Mouse (Mus musculus): Measurements from ENCODE around the gene Lck.
"Not testable (repeated sequence)": the region's sequence is repeated elsewhere in the genome, so short reads cannot be mapped to it uniquely, and the experiment has no call there.

Gene Lck

DNA sequence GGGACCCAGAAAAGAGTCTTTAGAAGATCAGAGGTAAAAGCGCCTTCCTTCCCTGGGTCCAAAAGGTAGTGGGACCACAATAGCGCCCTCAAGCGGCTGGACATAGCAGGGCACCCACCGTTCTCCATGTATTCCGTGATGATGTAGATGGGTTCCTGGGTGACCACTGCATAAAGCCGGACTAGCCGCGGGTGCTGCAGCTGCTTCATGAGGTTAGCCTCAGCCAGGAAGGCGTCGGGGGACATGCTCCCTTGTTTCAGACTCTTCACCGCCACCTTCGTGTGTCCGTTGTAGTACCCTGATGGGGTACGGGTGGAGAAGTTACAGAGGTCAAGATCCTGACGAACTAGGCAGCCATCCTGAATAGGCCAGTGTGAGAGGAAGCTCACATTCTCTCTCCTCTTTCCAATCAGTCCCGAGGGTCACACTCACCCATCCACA, 18.0 kb downstream of the Lck start:
- peak; percentile 70 for DNase-seq (ENCODE audit: low spot score)

DNA sequence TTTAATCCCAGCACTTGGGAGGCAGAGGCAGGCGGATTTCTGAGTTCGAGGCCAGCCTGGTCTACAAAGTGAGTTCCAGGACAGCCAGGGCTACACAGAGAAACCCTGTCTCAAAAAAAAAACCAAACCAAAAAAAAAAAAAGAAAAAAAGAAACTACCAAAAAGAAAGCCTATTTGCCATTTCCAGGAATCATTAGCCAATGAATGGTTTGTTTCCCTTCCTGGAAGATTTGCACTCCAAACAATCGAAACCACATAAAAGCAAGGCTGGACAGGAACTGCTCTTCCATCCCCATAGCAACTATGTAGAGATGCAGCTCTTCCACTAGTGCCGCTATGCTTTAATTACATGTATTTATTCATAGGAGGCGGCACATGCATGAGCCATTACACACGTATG, 18.9 kb downstream of the Lck start:
- DNase-seq (ENCODE audit: low spot score), result not testable (repeated sequence)

DNA sequence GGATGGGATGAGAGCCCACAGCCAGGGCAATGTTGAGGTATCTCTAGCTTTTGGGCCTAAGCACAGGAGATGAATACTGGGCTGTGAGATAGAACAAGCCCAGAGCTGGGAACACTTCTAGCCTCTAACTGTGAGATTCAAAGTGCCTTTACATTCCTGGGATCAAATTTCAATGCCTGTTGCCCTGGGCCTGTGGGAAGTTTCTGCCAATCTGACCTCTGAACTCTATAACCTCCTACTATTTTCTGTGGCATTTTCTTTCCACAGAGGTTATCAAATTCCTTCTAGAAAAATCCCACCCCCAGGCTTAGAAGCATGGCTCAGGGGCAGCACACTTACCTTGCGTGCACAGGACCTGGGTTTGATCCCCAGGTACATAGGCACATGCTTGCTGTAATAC, 23.1 kb downstream of the Lck start:
- no peak for DNase-seq (ENCODE audit: low spot score)

DNA sequence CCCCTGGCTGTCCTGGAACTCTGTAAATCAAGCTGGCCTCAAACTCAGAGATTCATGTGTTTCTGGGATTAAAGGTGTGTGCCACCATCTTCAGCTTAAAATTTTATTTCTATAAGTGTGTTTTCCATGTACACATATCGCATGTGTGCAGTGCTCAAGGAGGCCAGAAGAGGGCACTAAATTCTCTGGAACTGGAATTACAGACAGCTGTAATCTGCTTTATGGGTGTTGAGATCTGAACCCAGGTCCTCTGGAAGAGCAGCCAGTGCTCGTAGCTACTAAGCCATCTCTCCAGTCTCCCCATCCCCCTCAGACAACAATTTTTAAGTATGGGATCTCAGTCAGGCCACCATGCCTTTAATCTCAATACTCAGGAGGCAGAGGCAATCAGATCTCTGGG, 24.1 kb downstream of the Lck start:
- peak; percentile 49 for DNase-seq (ENCODE audit: low spot score)

DNA sequence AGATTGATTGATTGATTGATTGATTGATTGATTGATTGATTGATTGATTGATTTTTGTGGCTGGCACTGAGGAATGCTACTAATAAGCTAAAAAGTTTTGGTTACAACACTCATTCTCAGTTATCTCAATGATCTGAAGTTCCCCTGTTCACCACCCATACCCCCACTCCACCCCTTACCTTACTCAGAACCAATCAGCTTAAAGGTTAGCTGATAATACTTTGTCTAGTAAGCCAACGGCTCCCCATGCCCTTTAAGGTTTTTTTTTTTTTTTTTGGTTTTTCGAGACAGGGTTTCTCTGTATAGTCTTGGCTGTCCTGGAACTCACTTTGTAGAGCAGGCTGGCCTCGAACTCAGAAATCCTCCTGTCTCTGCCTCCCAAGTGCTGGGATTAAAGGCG, 25.8 kb downstream of the Lck start:
- not testable (repeated sequence) for DNase-seq (ENCODE audit: low spot score)

DNA sequence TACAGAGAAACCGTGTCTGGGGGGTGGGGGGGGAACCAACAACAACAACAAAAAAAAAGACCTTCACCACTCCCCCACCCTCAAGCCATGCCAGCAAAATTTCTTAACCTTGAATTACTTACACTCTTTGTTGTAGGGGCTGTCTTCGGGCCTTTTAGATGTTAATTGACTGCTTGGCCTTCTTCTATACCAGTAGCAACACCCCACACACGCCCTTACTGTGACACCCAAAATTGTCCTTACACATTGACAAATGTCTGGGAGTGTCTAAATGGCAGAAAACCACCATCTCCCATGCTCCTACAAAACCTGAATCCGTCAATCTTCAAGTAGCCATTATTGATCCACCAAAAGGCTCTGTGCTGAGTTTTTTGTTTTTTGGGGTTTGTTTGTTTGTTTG, 29.3 kb downstream of the Lck start:
- no peak for DNase-seq (ENCODE audit: low spot score)

DNA sequence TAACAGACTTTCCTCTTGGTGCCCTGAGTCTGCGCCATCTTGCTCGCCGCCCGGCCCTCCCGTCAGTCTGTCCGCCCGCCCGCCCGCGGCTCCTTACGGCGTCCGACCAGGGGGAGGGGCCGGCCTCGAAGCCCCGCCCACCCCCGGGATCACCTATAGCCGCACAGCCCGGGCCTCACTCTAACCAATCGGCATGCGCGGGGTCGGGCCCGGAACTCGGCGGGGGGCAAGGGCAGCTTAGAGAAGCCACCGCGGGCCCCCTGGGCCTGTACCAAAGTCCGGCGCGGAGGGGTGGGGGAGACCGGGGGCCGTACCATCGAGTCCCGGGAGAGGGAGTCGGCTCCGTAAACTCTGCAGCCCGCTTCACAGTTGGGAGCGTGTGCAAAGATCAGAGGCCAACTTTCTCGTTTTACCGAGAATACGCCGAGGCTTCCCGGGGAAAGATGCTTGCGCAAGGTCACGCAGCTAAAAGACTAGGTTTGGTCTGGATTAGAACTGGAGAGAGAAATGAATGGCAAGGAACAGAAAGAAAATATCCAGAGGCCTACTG, 30.8 kb downstream of the Lck start, which contains the start of gene Hdac1:
Hdac1 (minus strand) TSS at position 122 of the 550 bp plus-strand sequence.
- peak; percentile 97 for DNase-seq (ENCODE audit: low spot score)

DNA sequence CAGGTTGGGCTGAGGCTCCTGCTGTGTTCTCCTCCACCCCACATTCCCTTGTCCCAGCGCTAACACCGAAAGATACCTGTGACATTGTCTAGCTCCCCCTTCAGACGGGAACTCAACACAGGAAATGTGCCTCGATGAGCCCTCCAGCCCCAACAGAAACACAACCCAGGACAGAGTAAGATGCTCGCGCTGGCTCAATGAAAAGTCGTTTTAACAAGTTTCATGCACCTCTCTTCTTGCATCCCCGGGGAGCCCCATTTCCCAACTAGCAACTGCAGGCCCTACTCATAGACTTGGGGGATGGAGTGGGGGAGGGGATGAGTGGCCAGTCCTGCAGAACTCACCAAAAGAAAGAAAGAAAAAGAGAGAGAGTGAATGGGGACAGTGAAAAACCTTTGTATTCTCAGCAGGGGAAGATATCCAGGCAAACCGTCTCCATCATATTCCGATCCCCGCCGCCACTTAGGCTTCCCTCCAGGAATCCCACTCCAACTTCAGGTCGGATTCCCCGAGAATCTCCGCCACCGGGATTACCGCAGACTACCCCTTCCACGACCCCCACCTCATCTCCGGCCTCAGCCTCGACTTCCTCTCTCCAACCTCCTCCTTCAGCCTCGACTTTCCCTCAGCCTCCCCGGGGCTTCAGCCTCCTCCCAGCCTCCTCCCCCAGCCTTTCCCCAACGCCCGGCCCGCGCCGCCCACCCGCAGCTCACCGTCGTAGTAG, 31.4 kb downstream of the Lck start:
- DNase-seq (ENCODE audit: low spot score), result peak; percentile 48

DNA sequence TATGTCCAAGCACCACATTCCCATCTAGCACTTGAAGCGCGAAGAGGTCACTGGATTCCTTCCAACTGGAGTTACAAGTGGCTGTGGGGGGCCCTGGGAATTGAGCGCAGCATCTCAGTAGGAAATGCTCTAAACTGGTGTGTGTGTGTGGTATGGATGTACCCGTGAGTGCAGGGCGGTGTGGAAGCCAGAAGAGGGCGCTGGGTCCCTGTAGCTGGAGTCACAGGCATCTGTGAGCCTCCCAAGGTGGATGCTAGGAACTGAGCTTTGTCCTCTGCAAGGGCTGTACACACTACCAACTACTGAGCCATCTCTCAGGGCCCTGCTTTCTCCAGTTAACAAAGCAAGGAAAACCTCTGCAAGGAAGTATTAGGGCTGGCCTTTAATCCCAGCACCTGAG, 33.4 kb downstream of the Lck start:
- peak; percentile 48 for DNase-seq (ENCODE audit: low spot score)

DNA sequence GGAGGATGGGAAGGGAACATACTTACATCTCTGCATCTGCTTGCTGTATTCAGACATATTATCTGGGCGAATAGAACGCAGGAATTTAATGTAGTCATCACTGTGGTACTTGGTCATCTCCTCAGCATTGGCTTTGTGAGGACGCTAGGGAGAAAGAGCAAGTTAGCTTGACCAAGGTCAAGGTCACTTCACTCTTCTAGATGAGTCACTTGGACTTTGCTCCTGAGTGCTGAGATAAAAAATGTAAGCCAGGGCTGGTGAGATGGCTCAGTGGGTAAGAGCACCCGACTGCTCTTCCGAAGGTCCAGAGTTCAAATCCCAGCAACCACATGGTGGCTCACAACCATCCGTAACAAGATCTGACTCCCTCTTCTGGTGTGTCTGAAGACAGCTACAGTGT, 44.5 kb downstream of the Lck start:
- not testable (repeated sequence) for DNase-seq (ENCODE audit: low spot score)

DNA sequence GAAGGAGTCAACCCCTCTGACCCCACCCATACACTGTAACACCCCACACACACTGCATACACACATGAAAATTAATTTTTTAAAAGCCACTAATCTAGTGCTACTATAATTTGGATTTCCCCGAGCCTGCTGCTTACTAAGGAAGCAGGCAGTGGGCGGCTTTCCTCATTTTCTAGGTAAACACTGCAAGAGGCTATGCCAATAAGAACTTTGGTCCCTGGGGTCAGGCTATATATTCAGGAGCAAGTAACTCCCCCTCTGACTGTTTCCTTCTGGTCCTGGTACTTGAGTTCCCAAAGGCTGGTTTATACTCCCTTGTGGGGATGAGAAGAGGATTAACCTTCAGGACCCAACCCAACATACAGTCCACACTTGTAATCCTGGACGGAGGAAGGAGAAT, 47.6 kb downstream of the Lck start:
- no peak for DNase-seq (ENCODE audit: low spot score)

DNA sequence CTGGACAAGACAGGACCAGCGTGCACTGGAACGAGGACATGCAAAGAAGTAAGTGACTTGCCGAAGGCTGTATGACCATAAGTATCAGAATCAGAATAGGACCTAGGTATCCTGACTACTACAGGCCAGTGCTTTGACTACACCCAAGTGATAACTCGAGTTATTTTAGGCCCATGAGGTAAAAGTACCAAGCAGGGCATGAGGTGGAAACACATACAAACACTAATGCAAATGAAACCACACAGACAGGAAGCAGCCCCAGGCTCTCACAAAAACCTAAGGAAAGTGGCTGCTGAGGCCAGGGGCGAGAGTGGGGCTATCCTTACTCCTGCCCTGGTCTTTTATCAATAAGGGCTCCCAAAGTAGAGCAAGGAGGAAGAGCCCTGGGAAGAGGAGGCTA, 48.1 kb downstream of the Lck start:
- DNase-seq (ENCODE audit: low spot score), result no peak

DNA sequence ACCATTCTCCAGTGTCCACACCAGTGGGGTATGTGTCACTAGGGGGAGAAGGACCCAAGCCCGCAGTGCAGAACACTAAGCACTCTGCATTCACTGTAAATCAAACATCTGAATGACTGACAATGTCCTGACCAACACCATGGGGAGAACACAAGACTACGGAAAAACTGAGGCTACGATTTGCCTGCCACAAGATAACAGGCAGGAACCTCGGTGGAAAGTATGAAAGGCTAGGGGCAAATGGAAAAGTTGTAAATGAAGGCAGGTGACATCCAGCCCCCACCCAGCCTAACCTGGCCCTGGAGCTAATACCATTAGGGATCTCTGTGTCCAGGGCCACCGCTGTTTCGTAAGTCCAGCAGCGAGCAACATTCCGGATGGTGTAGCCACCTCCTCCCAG, 54.9 kb downstream of the Lck start:
- DNase-seq (ENCODE audit: low spot score), result no peak

DNA sequence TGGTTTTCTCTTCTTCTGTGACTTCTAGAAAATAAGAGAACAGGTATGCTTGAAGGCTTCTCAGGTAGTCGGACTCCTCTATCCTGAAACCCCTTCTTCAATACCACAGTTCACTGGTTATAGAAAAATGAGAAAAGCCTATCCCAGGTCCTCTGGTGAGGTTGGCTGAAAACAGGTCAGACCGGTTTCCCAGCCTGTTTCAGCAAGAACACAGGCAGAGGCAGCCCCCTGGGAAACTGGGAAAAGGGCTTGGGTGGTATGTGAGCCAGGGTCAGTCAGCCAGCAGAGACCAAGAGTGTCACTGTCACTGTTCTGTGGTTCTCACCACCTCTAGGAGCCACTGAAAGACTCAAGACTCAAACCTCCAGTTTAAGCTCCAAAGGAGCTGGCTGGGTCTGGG, 56.5 kb downstream of the Lck start:
- DNase-seq (ENCODE audit: low spot score), result no peak

DNA sequence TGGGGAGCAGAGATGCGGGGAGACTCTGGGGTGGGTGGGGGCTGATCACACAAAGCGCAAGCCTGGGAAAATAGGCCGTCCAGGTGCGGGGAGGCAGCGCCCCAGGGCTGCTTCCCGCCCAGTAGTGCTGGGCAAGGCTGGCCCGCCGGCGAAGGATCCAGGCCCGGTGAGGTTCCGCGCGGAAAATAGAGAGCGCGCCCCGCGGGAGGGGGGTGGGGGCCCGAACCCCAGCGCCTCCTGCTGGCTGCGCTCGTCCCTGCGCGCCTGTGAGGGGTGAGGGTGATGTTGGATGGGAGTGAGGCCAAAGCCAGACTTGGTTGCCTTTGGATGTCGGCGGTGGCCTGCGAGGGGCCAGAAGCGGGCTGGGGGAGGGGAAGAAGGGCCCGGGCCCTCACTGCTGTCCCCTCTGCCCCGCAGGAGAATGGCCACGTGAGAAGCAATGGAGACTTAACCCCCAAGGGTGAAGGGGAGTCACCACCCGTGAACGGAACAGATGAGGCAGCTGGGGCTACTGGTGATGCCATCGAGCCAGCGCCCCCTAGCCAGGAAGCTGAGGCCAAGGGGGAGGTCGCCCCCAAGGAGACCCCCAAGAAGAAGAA, 59.0 kb downstream of the Lck start:
- peak; percentile 48 for DNase-seq (ENCODE audit: low spot score)

DNA sequence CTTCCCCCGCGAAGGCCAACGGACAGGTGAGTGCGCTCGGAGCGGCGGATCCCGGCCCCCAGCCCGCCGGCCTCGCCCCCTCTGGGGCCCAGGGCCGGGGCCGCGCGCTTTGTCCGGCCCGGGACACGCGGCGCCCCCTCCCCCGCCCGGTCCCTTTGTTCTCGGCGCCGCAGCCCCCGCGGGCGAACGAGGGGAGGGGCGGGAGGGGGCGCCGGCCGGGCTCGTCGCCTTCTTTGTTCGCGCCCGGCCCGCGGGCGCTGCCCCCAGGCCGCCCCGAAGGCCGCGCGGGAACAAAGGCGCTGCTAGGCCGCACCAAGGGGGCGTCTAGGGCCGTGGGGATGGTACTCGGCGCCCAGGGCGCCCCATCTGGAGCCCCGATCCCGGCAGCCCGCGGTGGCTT, 59.5 kb downstream of the Lck start:
- DNase-seq (ENCODE audit: low spot score), result no peak

DNA sequence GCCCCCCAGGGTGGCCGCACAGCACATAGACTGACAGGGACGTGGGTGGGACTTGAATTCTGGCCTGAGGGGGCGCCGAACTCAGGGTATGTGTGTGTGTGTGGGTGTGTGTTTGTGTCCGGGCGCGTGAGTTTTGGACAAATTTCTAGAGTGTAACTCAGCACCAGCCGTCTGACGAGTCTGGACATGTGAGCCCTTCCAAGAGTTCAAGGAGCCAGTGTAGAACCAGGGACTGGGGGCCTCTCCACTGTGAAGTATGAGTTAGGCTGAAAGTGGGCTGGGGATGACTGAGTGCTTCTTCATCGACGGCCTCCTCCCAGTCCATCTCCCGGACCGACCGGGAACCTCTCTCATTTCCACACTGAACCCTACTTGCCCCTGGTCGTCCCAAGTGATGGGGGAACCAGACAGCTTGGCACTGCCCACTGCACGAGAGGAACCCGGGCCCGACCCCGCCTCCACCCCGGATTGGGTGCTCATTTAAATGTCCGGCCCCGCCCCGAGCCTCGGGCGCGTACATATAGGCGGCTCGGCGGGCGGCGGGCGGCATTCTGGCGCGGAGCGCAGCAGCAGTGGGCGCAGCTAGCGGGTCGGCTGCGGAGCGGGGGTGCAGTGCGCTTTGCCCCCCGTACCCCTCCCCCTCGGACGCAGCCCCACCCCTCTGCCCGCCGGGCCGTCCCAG, 60.2 kb downstream of the Lck start, which contains the start of gene Marcksl1:
Marcksl1 (plus strand) TSS at position 496 of the 682 bp plus-strand sequence.
- DNase-seq (ENCODE audit: low spot score), result peak; percentile 68

DNA sequence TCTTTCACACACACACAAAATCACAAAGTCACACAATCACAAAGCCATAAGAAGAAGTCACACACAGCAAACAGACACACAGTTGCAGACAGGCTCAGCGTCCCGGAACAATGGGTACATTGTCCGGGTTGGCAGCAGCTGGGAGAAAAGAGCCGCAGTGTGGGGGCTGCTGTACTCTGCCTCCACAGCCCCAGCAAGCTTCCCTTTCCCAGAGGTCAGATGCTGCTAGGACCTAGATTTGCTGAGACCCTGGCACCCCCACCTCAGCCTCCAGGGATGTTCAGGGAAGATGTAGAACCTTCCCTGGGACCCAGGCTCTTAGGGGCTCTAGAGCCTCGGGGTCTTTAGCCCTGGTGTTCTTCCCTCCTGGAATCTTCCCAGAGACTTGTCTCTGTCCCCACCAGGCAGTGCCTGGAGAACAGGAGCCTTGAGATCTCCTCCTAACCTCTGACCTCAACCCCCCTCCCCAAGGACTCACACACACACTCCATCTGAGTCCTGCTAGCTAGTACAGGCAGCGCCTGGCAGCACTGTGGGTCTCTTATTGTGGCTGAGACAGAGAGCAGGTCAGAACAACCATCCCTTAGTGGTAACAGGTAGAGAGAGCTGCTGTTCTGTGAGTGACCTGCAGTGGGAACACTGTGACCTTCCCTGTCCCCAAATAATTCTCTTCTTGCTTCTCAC, 61.9 kb downstream of the Lck start:
- DNase-seq (ENCODE audit: low spot score), result no peak

DNA sequence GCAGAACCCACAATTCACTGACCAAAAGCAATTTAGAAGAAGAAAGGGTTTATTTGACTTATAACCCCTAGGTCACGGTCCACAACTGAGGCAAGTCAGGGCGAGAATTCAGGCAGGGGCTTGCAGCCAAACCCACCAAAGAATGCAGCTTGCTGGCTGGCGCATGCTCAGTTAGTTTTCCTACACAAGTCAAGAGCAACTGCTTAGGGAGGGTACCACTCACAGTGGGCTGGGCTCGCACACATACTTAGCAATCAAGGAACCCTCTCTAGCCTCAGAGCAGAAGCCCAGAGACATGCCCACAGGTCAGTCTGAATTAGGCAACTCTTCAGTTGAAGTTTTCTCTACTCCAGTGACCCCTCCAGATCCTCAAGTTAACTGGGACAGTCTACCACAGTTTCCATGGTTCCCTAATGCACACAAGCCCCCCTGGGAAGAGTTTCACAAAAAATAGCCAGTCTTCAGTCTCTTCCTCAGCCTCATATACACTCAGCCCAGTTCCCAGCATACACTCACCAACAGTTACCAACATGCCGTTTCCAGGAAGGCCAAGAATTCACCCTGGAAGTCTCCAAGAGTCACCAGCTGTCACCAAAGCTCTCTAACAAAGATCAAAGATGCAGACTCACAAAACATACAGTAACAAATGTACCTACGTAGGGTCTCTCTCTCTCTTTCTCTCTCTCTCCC, 62.6 kb downstream of the Lck start:
- DNase-seq (ENCODE audit: low spot score), result no peak

DNA sequence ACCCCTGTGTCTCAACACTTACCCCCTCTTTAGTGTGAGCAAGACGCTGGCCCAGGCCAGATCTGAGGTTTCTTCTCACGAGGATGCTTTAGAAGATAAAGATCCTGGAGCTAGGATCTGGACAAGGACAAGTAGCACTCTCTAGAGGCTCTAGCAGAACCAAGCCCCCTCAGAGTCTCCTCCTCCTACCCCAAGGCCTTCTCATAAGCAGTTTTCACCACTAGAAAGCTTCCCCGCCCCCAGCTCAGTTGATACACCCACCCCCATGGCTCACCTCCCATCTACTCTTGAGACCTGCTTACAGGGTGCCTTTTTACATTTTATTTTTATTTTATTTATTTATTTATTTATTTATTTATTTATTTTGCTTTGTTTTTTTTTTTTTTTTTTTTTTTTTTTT, 63.8 kb downstream of the Lck start:
- no peak for DNase-seq (ENCODE audit: low spot score)

DNA sequence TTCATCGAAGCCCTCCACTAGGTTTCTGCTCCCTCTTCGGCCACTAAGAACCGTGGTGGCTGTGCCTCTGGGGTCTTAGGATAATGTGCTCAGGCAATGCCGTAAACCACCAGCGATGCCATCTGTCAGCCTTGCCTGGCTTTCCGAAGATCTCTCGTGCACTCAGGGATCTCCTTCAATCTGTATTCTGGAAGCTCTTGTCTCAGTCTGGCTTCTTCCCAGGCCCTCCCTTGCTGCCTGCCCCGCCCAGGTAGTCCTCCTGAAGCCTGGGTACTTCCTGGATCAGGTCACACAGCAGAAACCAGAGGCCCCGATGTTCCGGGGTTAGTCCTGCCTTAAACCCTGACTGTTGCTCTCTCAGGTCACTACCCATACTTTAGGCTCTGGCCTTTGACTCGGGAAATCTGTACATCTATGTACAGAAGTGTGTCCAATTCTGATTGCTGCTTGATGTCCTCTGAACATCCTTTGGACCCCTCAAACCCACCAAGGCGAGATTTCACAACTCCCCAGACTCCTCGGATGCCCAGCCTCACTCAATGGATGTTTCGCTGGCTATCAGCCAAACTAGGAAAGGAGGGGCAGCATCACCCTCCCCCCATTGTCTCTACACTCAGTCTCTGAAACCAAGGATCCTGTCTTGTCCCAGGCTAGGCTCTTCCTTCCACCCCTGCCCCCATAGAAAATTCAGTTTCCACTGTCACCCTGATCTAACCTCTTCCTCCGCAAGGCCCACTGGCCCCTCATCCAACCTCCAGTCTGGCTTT, 64.4 kb downstream of the Lck start:
- no peak for DNase-seq (ENCODE audit: low spot score)

All from c-Kit-positive CD71-positive TER-119-positive erythroid progenitor cells, embryonic 14.5 days (primary cell).